Comparison of ENCODE assay signal across 8 mouse cellular contexts in genomic region chr1:92911721-92912138, GRCm38 (mm10). TPM values are rescaled to one million over a fixed set of nuclear protein-coding genes. Genes with fewer than 3 reads are reported as not detected.
DNase-seq lines count a peak whose midpoint lies in the region; ATAC-seq and TF ChIP-seq lines count a peak whose summit lies in the region.

No protein-coding gene starts in this region.

- H3K27ac ChIP-seq in testis, adult 2 months (ENCODE audit: control insufficient read depth, insufficient read depth, low read depth, low read length), result peak overlapping the region; percentile 79
- peak overlapping the region; percentile 95 for H3K27ac ChIP-seq in intestine, embryonic 16.5 days (ENCODE audit: low read length)
- H3K27ac ChIP-seq in neural tube, embryonic 12.5 days, result no peak overlapping the region

- H3K27me3 ChIP-seq in testis, adult 2 months (ENCODE audit: control insufficient read depth, insufficient read depth, low read length), result 0 out of 2 replicates have a peak, but pooled peaks cover 2% of the 10 kb centered on the region
- H3K27me3 ChIP-seq in intestine, embryonic 16.5 days (replicated peaks; ENCODE audit: control insufficient read depth, insufficient read depth, low read length), result no peaks in the 10 kb centered on the region
- no peaks in the 10 kb centered on the region for H3K27me3 ChIP-seq in neural tube, embryonic 12.5 days (replicated peaks)

- peaks cover 15% of the 10 kb centered on the region for H3K4me1 ChIP-seq in testis, adult 2 months (ENCODE audit: control insufficient read depth, insufficient read depth, low read length)
- H3K4me1 ChIP-seq in intestine, embryonic 16.5 days (ENCODE audit: control insufficient read depth, insufficient read depth, low read length), result peaks cover 27% of the 10 kb centered on the region
- peaks cover 35% of the 10 kb centered on the region for H3K4me1 ChIP-seq in neural tube, embryonic 12.5 days

- ATAC-seq in intestine, embryonic 16.5 days, result peak; percentile 40
- no peak for ATAC-seq in neural tube, embryonic 12.5 days (ENCODE audit: low FRiP score, low read depth)

- H3K9ac ChIP-seq in intestine, embryonic 16.5 days (ENCODE audit: low read depth, low read length), result peak overlapping the region; percentile 94
- peak overlapping the region; percentile 97 for H3K9ac ChIP-seq in neural tube, embryonic 12.5 days

- H3K4me2 ChIP-seq in intestine, embryonic 16.5 days (ENCODE audit: low read depth, low read length), result peak overlapping the region; percentile 59
- peak overlapping the region; percentile 83 for H3K4me2 ChIP-seq in neural tube, embryonic 12.5 days (replicated peaks)

- no peaks in the 10 kb centered on the region for H3K36me3 ChIP-seq in testis, adult 2 months (ENCODE audit: control insufficient read depth, insufficient read depth, low read length)
- H3K36me3 ChIP-seq in intestine, embryonic 16.5 days (ENCODE audit: control insufficient read depth, insufficient read depth, low read length), result peaks cover 11% of the 10 kb centered on the region
- H3K36me3 ChIP-seq in neural tube, embryonic 12.5 days, result peaks cover 25% of the 10 kb centered on the region

- TF ChIP-seq CTCF in testis, adult 2 months (IDR thresholded peaks at IDR 0.05; ENCODE audit: control insufficient read depth, insufficient read depth, insufficient replicate concordance, low read depth, low read length), result no peak

- no peaks in the 10 kb centered on the region for H3K9me3 ChIP-seq in intestine, embryonic 16.5 days (ENCODE audit: control insufficient read depth, low read length)
- H3K9me3 ChIP-seq in neural tube, embryonic 12.5 days, result no peaks in the 10 kb centered on the region

- TF ChIP-seq POLR2A in testis, adult 2 months (IDR thresholded peaks at IDR 0.05; ENCODE audit: control insufficient read depth, low read depth, low read length), result peak; percentile 42; the same call in 1 of the 2 replicates

- peak; percentile 59 for DNase-seq in cerebellum, adult 11-12 months
- DNase-seq in cerebellum, postnatal 4 days (ENCODE audit: low spot score in 2 of 2), result no peak
- DNase-seq in testis, postnatal 10 days (ENCODE audit: low spot score), result no peak
- DNase-seq in right cerebral cortex, adult 18-20 months, result no peak
- DNase-seq in T-cell, adult 2 months (ENCODE audit: low spot score), result no peak

- WGBS in intestine, embryonic 16.5 days, result 33% methylated on average over 8 of the region's 8 CpGs
- WGBS in neural tube, embryonic 12.5 days, result 43% methylated on average over 8 of the region's 8 CpGs

- H3K4me3 ChIP-seq in testis, adult 2 months (ENCODE audit: control insufficient read depth, low read depth, low read length), result peak overlapping the region; percentile 93
- H3K4me3 ChIP-seq in intestine, embryonic 16.5 days (ENCODE audit: low read length), result peak overlapping the region; percentile 82
- H3K4me3 ChIP-seq in neural tube, embryonic 12.5 days, result peak overlapping the region; percentile 92

RNA-seq across cellular contexts. Expression of gene Rnpepl1, which starts 1.1 kb away (rescaled TPM):
- polyA plus RNA-seq in testis, adult 2 months (2012; rRNA removed), result 88.8 and 99.3 TPM in 2 replicates
- polyA plus RNA-seq in intestine, embryonic 16.5 days (2015; fragmentation: Nextera tagmentation; extraction: Ambion mirVana), result 14.3 and 22.2 TPM in 2 replicates
- polyA plus RNA-seq in neural tube, embryonic 12.5 days (2016; fragmentation: Nextera tagmentation; extraction: Ambion mirVana), result 37.5 and 40.3 TPM in 2 replicates

RNA-seq across cellular contexts. Expression of gene Dusp28, which starts 4.9 kb away (rescaled TPM):
- 5.7 TPM in 2 replicates for polyA plus RNA-seq in testis, adult 2 months (2012; rRNA removed)
- 13.3 and 14.3 TPM in 2 replicates for polyA plus RNA-seq in intestine, embryonic 16.5 days (2015; fragmentation: Nextera tagmentation; extraction: Ambion mirVana)
- polyA plus RNA-seq in neural tube, embryonic 12.5 days (2016; fragmentation: Nextera tagmentation; extraction: Ambion mirVana), result 13.1 and 13.4 TPM in 2 replicates

RNA-seq across cellular contexts. Expression of gene Ankmy1, which starts 9.0 kb away (rescaled TPM):
- 50.5 and 53.4 TPM in 2 replicates for polyA plus RNA-seq in testis, adult 2 months (2012; rRNA removed)
- polyA plus RNA-seq in intestine, embryonic 16.5 days (2015; fragmentation: Nextera tagmentation; extraction: Ambion mirVana), result 0.06 and 0.13 TPM in 2 replicates
- 0.65 and 0.74 TPM in 2 replicates for polyA plus RNA-seq in neural tube, embryonic 12.5 days (2016; fragmentation: Nextera tagmentation; extraction: Ambion mirVana)

RNA-seq across cellular contexts. Expression of gene Capn10, which starts 22.4 kb away (rescaled TPM):
- 31.9 and 32.5 TPM in 2 replicates for polyA plus RNA-seq in testis, adult 2 months (2012; rRNA removed)
- polyA plus RNA-seq in intestine, embryonic 16.5 days (2015; fragmentation: Nextera tagmentation; extraction: Ambion mirVana), result 31.1 and 32.1 TPM in 2 replicates
- 54.8 and 60.0 TPM in 2 replicates for polyA plus RNA-seq in neural tube, embryonic 12.5 days (2016; fragmentation: Nextera tagmentation; extraction: Ambion mirVana)

RNA-seq across cellular contexts. Expression of gene Gpr35, which starts 38.9 kb away (rescaled TPM):
- 0.70 and 0.88 TPM in 2 replicates for polyA plus RNA-seq in testis, adult 2 months (2012; rRNA removed)
- 8.4 and 11.5 TPM in 2 replicates for polyA plus RNA-seq in intestine, embryonic 16.5 days (2015; fragmentation: Nextera tagmentation; extraction: Ambion mirVana)
- 0.38 TPM in 2 replicates for polyA plus RNA-seq in neural tube, embryonic 12.5 days (2016; fragmentation: Nextera tagmentation; extraction: Ambion mirVana)

Comparison
In these comparisons a context has a peak if more than half of its experiments do, and no peak if none do; other contexts are left out.
1. RNA of gene Ankmy1, which starts 9.0 kb away (polyA plus RNA-seq): 50.5 to 53.4 TPM in testis, adult 2 months; 0.65 to 0.74 TPM in neural tube, embryonic 12.5 days and 0.06 to 0.13 TPM in intestine, embryonic 16.5 days; every median in the first group is over 10 times any median in the second.
2. Peak in every context shown above with its lines, with median percentiles within 50 percentile points of each other: H3K4me3 ChIP-seq.